Mouse (Mus musculus) liver, embryonic 11.5 days (tissue): ENCODE data around the gene Gm7257. TPM values are rescaled to one million over a fixed set of nuclear protein-coding genes. Genes with fewer than 3 reads are reported as not detected.

Experiments
- ATAC-seq: fragments of 200-750 bp; cut with Nextera tagmentation; replicated peaks from 2 replicates; pipeline ENCODE4 v1.8.0; 2017; ENCODE audit warnings: moderate number of reproducible peaks, mild to moderate bottlenecking, moderate TSS enrichment, moderate library complexity; ENCODE audit not compliant: low FRiP score
- DNase-seq: peaks from one replicate; pipeline ENCODE4 v3.0.0-alpha.2; 2017; ENCODE audit warnings: low spot score
- H3K27ac ChIP-seq: fragments of 300-500 bp; sonication (generic); 2 replicates; pipeline ENCODE4 v1.5.1; 2014; ENCODE audit warnings: mild to moderate bottlenecking, low read depth, low read length, control low read depth
- H3K27me3 ChIP-seq: fragments of 300-500 bp; sonication (generic); replicated peaks from 2 replicates; pipeline ENCODE4 v1.6.1; 2014; ENCODE audit warnings: low read length, mixed read lengths; ENCODE audit not compliant: control insufficient read depth, insufficient read depth
- H3K36me3 ChIP-seq: fragments of 300-500 bp; sonication (generic); 2 replicates; pipeline ENCODE4 v1.6.1; 2014; ENCODE audit warnings: mild to moderate bottlenecking, low read length, moderate library complexity, mixed read lengths; ENCODE audit not compliant: control insufficient read depth, insufficient read depth
- H3K4me1 ChIP-seq: fragments of 300-500 bp; sonication (generic); replicated peaks from 2 replicates; pipeline ENCODE4 v1.6.1; 2014; ENCODE audit warnings: low read length, mixed read lengths; ENCODE audit not compliant: control insufficient read depth, insufficient read depth
- H3K4me2 ChIP-seq: fragments of 300-500 bp; sonication (generic); 2 replicates; pipeline ENCODE4 v1.6.1; 2014; ENCODE audit warnings: mild to moderate bottlenecking, control low read depth, moderate library complexity
- H3K4me3 ChIP-seq: fragments of 300-500 bp; sonication (generic); 2 replicates; pipeline ENCODE4 v1.5.1; 2014; ENCODE audit warnings: low read depth, low read length, control low read depth
- H3K9ac ChIP-seq: fragments of 300-500 bp; sonication (generic); 2 replicates; pipeline ENCODE4 v1.6.1; 2014; ENCODE audit warnings: low read depth, low read length, control low read depth
- H3K9me3 ChIP-seq: fragments of 300-500 bp; sonication (generic); 2 replicates; pipeline ENCODE4 v1.6.1; 2016; ENCODE audit warnings: low read length, inconsistent platforms, mixed read lengths; ENCODE audit not compliant: control insufficient read depth
- WGBS: fragments of 180-500 bp; shearing (Covaris S2); extraction: QIAGEN DNeasy Blood & Tissue Kit; methylation state at CpG from one replicate; pipeline ENCODE4 v1.1.7; 2014; 5-methylcytosine and 5-hydroxymethylcytosine counted together
- polyA plus RNA-seq: library from polyadenylated mRNA; unstranded; fragments of >200 nt; fragmentation: Nextera tagmentation; extraction: Ambion mirVana; gene quantifications from 2 replicates; pipeline ENCODE4 v1.2.1, GENCODE M21; 2014

Gm7257 gene
- not detected in 2 replicates for polyA plus RNA-seq

- Histone ChIP-seq H3K4me3 (no peak within 1 kb of the TSS), H3K4me2 (no peak within 1 kb of the TSS), H3K27me3 (no peaks in the 10 kb centered on the region), H3K9ac (no peak within 1 kb of the TSS), H3K27ac (no peak within 1 kb of the TSS), H3K9me3 (no peaks in the 10 kb centered on the region), H3K4me1 (no peaks in the 10 kb centered on the region), H3K36me3 (no peaks in the 10 kb centered on the region)
- ATAC-seq, result no peak
- no peak for DNase-seq
- WGBS, result 67% methylated on average over 4 of the region's 4 CpGs
Observed at GRCm38 (mm10) chr9:36431584-36431983, at the start of gene Gm7257. TSS of gene Gm7257 (plus strand) at chr9:36431884.

- Histone ChIP-seq H3K4me2 (no peak overlapping the region), H3K27me3 (no peaks in the 10 kb centered on the region), H3K4me3 (no peak overlapping the region), H3K36me3 (no peaks in the 10 kb centered on the region), H3K4me1 (no peaks in the 10 kb centered on the region), H3K9me3 (peaks cover 7% of the 10 kb centered on the region; the same call in 1 of the 2 replicates), H3K27ac (no peak overlapping the region), H3K9ac (no peak overlapping the region)
- ATAC-seq, result no peak
- WGBS, result 44% methylated on average over 2 of the region's 2 CpGs
- DNase-seq, result no peak
Observed at GRCm38 (mm10) chr9:36402991-36403390, 28.7 kb upstream of the Gm7257 start.

GRCm38 (mm10) chr9:36435051-36435764, 3.5 kb downstream of the Gm7257 start:
- H3K4me2 ChIP-seq, result no peak overlapping the region
- 33% methylated on average over 2 of the region's 2 CpGs for WGBS
- no peaks in the 10 kb centered on the region for H3K27me3 ChIP-seq
- H3K4me1 ChIP-seq, result no peaks in the 10 kb centered on the region
- no peaks in the 10 kb centered on the region for H3K9me3 ChIP-seq
- H3K36me3 ChIP-seq, result no peaks in the 10 kb centered on the region
- H3K4me3 ChIP-seq, result no peak overlapping the region
- ATAC-seq, result no peak
- H3K27ac ChIP-seq, result no peak overlapping the region
- DNase-seq, result no peak
- H3K9ac ChIP-seq, result no peak overlapping the region

GRCm38 (mm10) chr9:36475338-36475737, 43.7 kb downstream of the Gm7257 start, which contains the start of gene Gm9513:
TSS of gene Gm9513 (plus strand) at chr9:36475638.
- Histone ChIP-seq H3K27me3 (no peaks in the 10 kb centered on the region), H3K9me3 (0 out of 2 replicates have a peak, but pooled peaks cover 2% of the 10 kb centered on the region), H3K4me2 (no peak within 1 kb of the TSS), H3K4me1 (no peaks in the 10 kb centered on the region), H3K36me3 (no peaks in the 10 kb centered on the region), H3K27ac (no peak within 1 kb of the TSS), H3K9ac (no peak within 1 kb of the TSS), H3K4me3 (no peak within 1 kb of the TSS)
- WGBS, result 51% methylated on average over 3 of the region's 3 CpGs
- ATAC-seq, result no peak
- no peak for DNase-seq

Other genes starting within 250 kb of the Gm7257 start
- gene Gm9513, start 43.8 kb downstream of the Gm7257 start, polyA plus RNA-seq, result not detected in 2 replicates
- gene Gm5615, start 110.1 kb downstream of the Gm7257 start, polyA plus RNA-seq, result not detected in 2 replicates
- not detected in 2 replicates for gene Gm17689, start 150.8 kb downstream of the Gm7257 start, polyA plus RNA-seq
- gene A630095E13Rik, start 211.5 kb downstream of the Gm7257 start, polyA plus RNA-seq, result not detected in 2 replicates